ENCODE assay signal across 9 mouse cellular contexts in genomic region chr14:25832301-25832700, GRCm38 (mm10). TPM values are rescaled to one million over a fixed set of nuclear protein-coding genes. Genes with fewer than 3 reads are reported as not detected.
DNase-seq lines count a peak whose midpoint lies in the region; ATAC-seq and TF ChIP-seq lines count a peak whose summit lies in the region.
"Had no signal": no experiment of that assay in that cellular context is flagged by ENCODE, and none has a peak within 500 bp of the region (broad histone marks: within the 10 kb centered on the region; RNA-seq: fewer than 3 reads in every experiment).

No protein-coding gene starts in this region.

- no peak overlapping the region for H3K27ac ChIP-seq in forebrain, embryonic 10.5 days
- no peak overlapping the region for H3K27ac ChIP-seq in forebrain, embryonic 13.5 days
- peak overlapping the region; percentile 29; the same call in 1 of the 2 replicates for H3K27ac ChIP-seq in forebrain, postnatal 0 days (ENCODE audit: low read depth, low read length)
- H3K27ac ChIP-seq: neural tube, embryonic 12.5 days had no signal

- peak; percentile 75 for TF ChIP-seq CTCF in forebrain, postnatal 0 days (IDR thresholded peaks at IDR 0.05; ENCODE audit: low read depth)

- H3K9ac ChIP-seq in forebrain, embryonic 13.5 days, result no peak overlapping the region
- no peak overlapping the region for H3K9ac ChIP-seq in forebrain, postnatal 0 days
- H3K9ac ChIP-seq: neural tube, embryonic 12.5 days had no signal

- ATAC-seq in forebrain, embryonic 13.5 days, result no peak
- ATAC-seq in forebrain, postnatal 0 days, result peak; percentile 95

- peaks cover 6% of the 10 kb centered on the region; the same call in 1 of the 2 replicates for H3K27me3 ChIP-seq in forebrain, embryonic 10.5 days (ENCODE audit: poor library complexity, severe bottlenecking)
- H3K27me3 ChIP-seq in forebrain, embryonic 13.5 days, result no peaks in the 10 kb centered on the region
- no peaks in the 10 kb centered on the region for H3K27me3 ChIP-seq in forebrain, postnatal 0 days (ENCODE audit: insufficient read depth, low read length)
- H3K27me3 ChIP-seq: neural tube, embryonic 12.5 days had no signal

- peaks cover 13% of the 10 kb centered on the region; the same call in 1 of the 2 replicates for H3K4me1 ChIP-seq in forebrain, embryonic 10.5 days
- H3K4me1 ChIP-seq in forebrain, embryonic 13.5 days, result 0 out of 2 replicates have a peak, but pooled peaks cover 6% of the 10 kb centered on the region
- peaks cover 4% of the 10 kb centered on the region; the same call in 1 of the 2 replicates for H3K4me1 ChIP-seq in forebrain, postnatal 0 days (ENCODE audit: insufficient read depth)
- H3K4me1 ChIP-seq: neural tube, embryonic 12.5 days had no signal

- no peaks in the 10 kb centered on the region for H3K36me3 ChIP-seq in forebrain, embryonic 10.5 days (replicated peaks)
- H3K36me3 ChIP-seq in forebrain, embryonic 13.5 days (ENCODE audit: poor library complexity, severe bottlenecking), result no peaks in the 10 kb centered on the region
- no peaks in the 10 kb centered on the region for H3K36me3 ChIP-seq in forebrain, postnatal 0 days (ENCODE audit: insufficient read depth)
- H3K36me3 ChIP-seq: neural tube, embryonic 12.5 days had no signal

- peak; percentile 65 for DNase-seq in forebrain, embryonic 10.5 days (ENCODE audit: extremely low spot score, low spot score)
- peak; percentile 40 for DNase-seq in c-Kit-positive CD71-negative TER-119-negative erythroid progenitor cells, embryonic 14.5 days (ENCODE audit: low read depth)
- DNase-seq in forebrain, postnatal 0 days, result peak; percentile 70
- peak; percentile 38 for DNase-seq in heart, postnatal 25 days (ENCODE audit: low spot score)
- peak; percentile 45 to 68 for DNase-seq in layer of hippocampus, postnatal 25 days (ENCODE audit: extremely low spot score in 1 of 2, low spot score in 1 of 2)
- DNase-seq in lung, postnatal 36 days, result peak; percentile 80
- DNase-seq in right cerebral cortex, postnatal 36 days (ENCODE audit: low spot score in 2 of 2), result peak; percentile 33 to 63

- WGBS in forebrain, embryonic 10.5 days, result 13% methylated on average over 14 of the region's 14 CpGs
- 13% methylated on average over 14 of the region's 14 CpGs for WGBS in forebrain, embryonic 13.5 days
- WGBS in forebrain, postnatal 0 days, result 7% methylated on average over 14 of the region's 14 CpGs

- intact Hi-C loops in heart, postnatal 25 days (cut with DNase I), result loop anchor here (1.0 kb wide), 1 partner anchor 16 kb away; no protein-coding TSS in a partner anchor

- H3K4me2 ChIP-seq in forebrain, embryonic 13.5 days, result no peak overlapping the region
- H3K4me2 ChIP-seq in forebrain, postnatal 0 days (ENCODE audit: low read depth), result no peak overlapping the region
- H3K4me2 ChIP-seq: neural tube, embryonic 12.5 days had no signal

- no peak overlapping the region for H3K4me3 ChIP-seq in forebrain, embryonic 10.5 days
- H3K4me3 ChIP-seq in forebrain, embryonic 13.5 days, result no peak overlapping the region
- no peak overlapping the region for H3K4me3 ChIP-seq in forebrain, postnatal 0 days (ENCODE audit: low read depth, low read length)
- H3K4me3 ChIP-seq: neural tube, embryonic 12.5 days had no signal

- no peaks in the 10 kb centered on the region for H3K9me3 ChIP-seq in forebrain, embryonic 10.5 days
- H3K9me3 ChIP-seq in forebrain, embryonic 13.5 days (replicated peaks), result no peaks in the 10 kb centered on the region
- no peaks in the 10 kb centered on the region for H3K9me3 ChIP-seq in forebrain, postnatal 0 days (ENCODE audit: low read length)
- H3K9me3 ChIP-seq: neural tube, embryonic 12.5 days had no signal

RNA-seq across cellular contexts. Expression of gene Anxa11, which starts 9.7 kb away (rescaled TPM):
- 3.5 and 4.1 TPM in 2 replicates for polyA plus RNA-seq in forebrain, embryonic 10.5 days (2016; fragmentation: Nextera tagmentation; extraction: Ambion mirVana)
- polyA plus RNA-seq in forebrain, embryonic 13.5 days (2015; fragmentation: Nextera tagmentation; extraction: Ambion mirVana), result 1.8 and 2.1 TPM in 2 replicates
- 2.0 and 3.0 TPM in 2 replicates for total RNA-seq in forebrain, postnatal 0 days (2014; rRNA removed)
- polyA plus RNA-seq in forebrain, postnatal 0 days (2015; fragmentation: Nextera tagmentation; extraction: Ambion mirVana), result 3.7 and 4.2 TPM in 2 replicates
- 10 to 100 TPM; 72.3 to 80.0 TPM for total RNA-seq in heart, postnatal 25 days (2021)
- 10 to 100 TPM; 64.8 to 69.7 TPM for total RNA-seq in layer of hippocampus, postnatal 25 days (2021)

Comparison
In these comparisons a context has a peak if more than half of its experiments do, and no peak if none do; other contexts are left out.
1. RNA of gene Anxa11, which starts 9.7 kb away (total RNA-seq): 72.3 to 80.0 TPM in heart, postnatal 25 days and 64.8 to 69.7 TPM in layer of hippocampus, postnatal 25 days; 2.0 to 3.0 TPM in forebrain, postnatal 0 days; every median in the first group is over 10 times any median in the second.
2. Peak in every context shown above with its lines, with median percentiles within 50 percentile points of each other: DNase-seq.